Mouse (Mus musculus): ENCODE results near the gene Olfr710. TPM values are rescaled to one million over a fixed set of nuclear protein-coding genes. Genes with fewer than 3 reads are reported as not detected.

Olfr710 gene
- not detected in 2 replicates for total RNA-seq (2012; rRNA removed)
- total RNA-seq (2014; rRNA removed), result not detected in 2 replicates
- polyA plus RNA-seq (2012; ENCODE audit: insufficient read length, low read depth), result not detected in 2 replicates

DNA sequence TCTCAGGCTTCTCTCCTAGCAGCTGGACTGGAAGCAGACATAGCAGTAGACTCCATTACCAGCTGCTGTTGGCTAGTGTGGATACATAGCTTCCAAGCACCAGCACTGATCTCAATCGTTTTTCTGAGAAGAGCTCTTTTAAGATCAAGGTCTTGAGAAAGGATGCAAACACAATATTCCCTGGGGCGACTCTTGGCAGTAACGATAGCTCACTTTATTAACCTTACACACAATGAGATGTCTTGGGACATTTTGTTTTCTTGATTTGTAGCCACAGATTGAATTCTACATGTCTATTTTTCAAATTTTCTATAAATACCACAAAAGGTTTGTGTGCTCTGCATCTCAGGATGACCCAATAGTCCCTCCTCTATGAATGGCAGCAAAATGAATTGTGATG is at the start of gene Olfr710:
Gene Olfr710, minus strand, starts transcription at position 101 of the 400 bp plus-strand sequence.
- Histone ChIP-seq H3K9me3 (replicated peaks; ENCODE audit: low read length) (no peaks in the 10 kb centered on the region), H3K79me2 (replicated peaks; ENCODE audit: control insufficient read depth, extremely low read depth, insufficient read depth, poor library complexity, severe bottlenecking) (no peaks in the 10 kb centered on the region), H3K4me2 (ENCODE audit: insufficient read depth, low read depth, poor library complexity, severe bottlenecking) (no peak within 1 kb of the TSS), H3K9ac (ENCODE audit: insufficient read depth, low read depth) (no peak within 1 kb of the TSS), H3K36me3 (replicated peaks in 1 of 2; ENCODE audit: control insufficient read depth in 1 of 2, insufficient read depth in 1 of 2, low read length in 1 of 2) (no peaks in the 10 kb centered on the region), H3K4me1 (ENCODE audit: control insufficient read depth in 1 of 2, insufficient read depth in 2 of 2) (no peaks in the 10 kb centered on the region), H3K27me3 (replicated peaks) (no peaks in the 10 kb centered on the region), H3K4me3 (replicated peaks in 1 of 3; ENCODE audit: low read depth in 2 of 3, low read length in 2 of 3, poor library complexity in 1 of 3) (no peak within 1 kb of the TSS), H3K27ac (ENCODE audit: insufficient read depth, low read depth) (no peak within 1 kb of the TSS)
- no peak for DNase-seq (ENCODE audit: extremely low read depth)
- TF ChIP-seq POLR2A (IDR thresholded peaks at IDR 0.05; ENCODE audit: low read depth, low read length) (no peak), ZNF384 (IDR thresholded peaks at IDR 0.05; ENCODE audit: low read depth, low read length) (no peak), CHD1 (IDR thresholded peaks at IDR 0.05; ENCODE audit: low read depth, low read length) (no peak), ZMIZ1 (IDR thresholded peaks at IDR 0.05; ENCODE audit: low read depth, low read length) (no peak)
- dilution Hi-C loops (cut with MboI; ENCODE audit: extremely low pct_ligation_motif_present, extremely low pct_unique_long_range_greater_than_20kb, low sequenced_read_pairs), result no loop called here
- in situ Hi-C loops (cut with MboI; ENCODE audit: low pct_ligation_motif_present, low pct_unique_long_range_greater_than_20kb, low sequenced_read_pairs), result no loop called here

DNA sequence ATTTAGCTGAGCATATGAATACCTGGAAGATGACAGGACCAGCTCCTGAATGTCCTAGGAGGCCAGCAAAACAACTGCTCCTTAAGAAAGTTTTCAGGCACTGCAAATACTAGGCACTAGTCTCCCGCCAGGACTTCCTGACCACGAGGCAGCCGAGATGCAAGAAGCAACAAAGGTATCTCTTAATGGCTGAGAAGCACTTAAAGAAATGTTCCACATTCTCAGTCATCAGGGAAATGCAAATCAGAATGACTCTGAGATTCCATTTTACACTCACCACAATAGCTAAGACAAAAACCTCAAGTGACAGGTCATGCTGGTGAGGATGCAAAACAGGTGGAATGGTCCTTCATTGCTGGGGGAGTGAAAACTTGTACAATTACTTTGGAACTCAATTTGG is 37.1 kb upstream of the Olfr710 start:
- TF ChIP-seq TCF12 (IDR thresholded peaks at IDR 0.05; ENCODE audit: low read depth, low read length) (no peak), MAX (IDR thresholded peaks at IDR 0.05; ENCODE audit: low read length) (peak; percentile 44; the same call in 1 of the 2 replicates), JUN (IDR thresholded peaks at IDR 0.05; ENCODE audit: insufficient read depth, low read depth, low read length) (peak; percentile 31; the same call in 1 of the 2 replicates), POLR2AphosphoS2 (IDR thresholded peaks at IDR 0.05; ENCODE audit: low read depth, low read length) (no peak), HCFC1 (IDR thresholded peaks at IDR 0.05; ENCODE audit: low read depth, low read length) (no peak), NELFE (IDR thresholded peaks at IDR 0.05; ENCODE audit: low read depth, low read length) (no peak), BHLHE40 (IDR thresholded peaks at IDR 0.05; ENCODE audit: low read depth, low read length) (0 out of 2 replicates have a peak, but pooled peaks have one; percentile 8), E2F4 (IDR thresholded peaks at IDR 0.05; ENCODE audit: insufficient replicate concordance, low read depth, low read length) (no peak), GABPA (IDR thresholded peaks at IDR 0.05; ENCODE audit: insufficient replicate concordance, low read depth, low read length) (no peak), MYC (IDR thresholded peaks at IDR 0.05; ENCODE audit: low read depth, low read length) (no peak), CTCF (conservative IDR thresholded peaks at IDR 0.05 in 1 of 2, IDR thresholded peaks at IDR 0.05 in 1 of 2; ENCODE audit: low read depth in 2 of 2, low read length in 2 of 2) (no peak), SIN3A (IDR thresholded peaks at IDR 0.05; ENCODE audit: low read length) (no peak), EP300 (IDR thresholded peaks at IDR 0.05; ENCODE audit: low read length) (peak; percentile 62; the same call in 1 of the 2 replicates), IRF4 (IDR thresholded peaks at IDR 0.05; ENCODE audit: low read depth, low read length) (no peak), PAX5 (IDR thresholded peaks at IDR 0.05; ENCODE audit: low read length) (no peak), NRF1 (IDR thresholded peaks at IDR 0.05; ENCODE audit: low read depth, low read length) (no peak), ZNF384 (IDR thresholded peaks at IDR 0.05; ENCODE audit: low read depth, low read length) (no peak), ETS1 (conservative IDR thresholded peaks at IDR 0.05; ENCODE audit: low read depth, low read length) (peak; percentile 36; the same call in 1 of the 2 replicates), MAFK (IDR thresholded peaks at IDR 0.05; ENCODE audit: insufficient replicate concordance, low read length) (no peak), UBTF (IDR thresholded peaks at IDR 0.05; ENCODE audit: low read depth, low read length) (no peak), CHD2 (IDR thresholded peaks at IDR 0.05; ENCODE audit: low read length) (no peak), ZMIZ1 (IDR thresholded peaks at IDR 0.05; ENCODE audit: low read depth, low read length) (no peak), RCOR1 (conservative IDR thresholded peaks at IDR 0.05; ENCODE audit: low read depth, low read length) (no peak), POLR2A (IDR thresholded peaks at IDR 0.05; ENCODE audit: low read depth, low read length) (no peak)
- dilution Hi-C loops (cut with MboI; ENCODE audit: extremely low pct_ligation_motif_present, extremely low pct_unique_long_range_greater_than_20kb, low sequenced_read_pairs), result no loop called here
- Histone ChIP-seq H3K36me3 (replicated peaks in 1 of 2; ENCODE audit: control insufficient read depth in 1 of 2, insufficient read depth in 1 of 2, low read length in 1 of 2) (no peaks in the 10 kb centered on the region), H3K9me3 (replicated peaks; ENCODE audit: low read length) (no peaks in the 10 kb centered on the region), H3K27me3 (replicated peaks) (no peaks in the 10 kb centered on the region), H3K27ac (ENCODE audit: insufficient read depth, low read depth) (no peak overlapping the region), H3K4me1 (ENCODE audit: control insufficient read depth in 1 of 2, insufficient read depth in 2 of 2) (peaks cover 0 to 10% of the 10 kb centered on the region in 2 experiments; a peak in 2 of 4 replicates), H3K79me2 (replicated peaks; ENCODE audit: control insufficient read depth, extremely low read depth, insufficient read depth, poor library complexity, severe bottlenecking) (no peaks in the 10 kb centered on the region), H3K4me3 (replicated peaks in 1 of 3; ENCODE audit: low read depth in 2 of 3, low read length in 2 of 3, poor library complexity in 1 of 3) (no peak overlapping the region), H3K9ac (ENCODE audit: insufficient read depth, low read depth) (no peak overlapping the region), H3K4me2 (ENCODE audit: insufficient read depth, low read depth, poor library complexity, severe bottlenecking) (no peak overlapping the region)
- DNase-seq (ENCODE audit: extremely low read depth), result peak; percentile 73
- in situ Hi-C loops (cut with MboI; ENCODE audit: low pct_ligation_motif_present, low pct_unique_long_range_greater_than_20kb, low sequenced_read_pairs), result no loop called here

Measured in CH12.LX (cell line).